Mouse (Mus musculus): ENCODE data around the gene Klhdc10. TPM values are rescaled to one million over a fixed set of nuclear protein-coding genes. Genes with fewer than 3 reads are reported as not detected.

The Klhdc10 gene
- polyA plus RNA-seq, 1 experiment from 2014 or later, result 16.8 TPM

Other genes starting within 250 kb of the Klhdc10 start
- 43.3 and 45.9 TPM in 2 replicates for gene Ube2h, start 97.3 kb upstream of the Klhdc10 start, polyA plus RNA-seq (2015; fragmentation: Nextera tagmentation; extraction: Ambion mirVana)
- 38.7 and 40.5 TPM in 2 replicates for gene Zc3hc1, start 10.8 kb upstream of the Klhdc10 start, polyA plus RNA-seq (2015; fragmentation: Nextera tagmentation; extraction: Ambion mirVana)
- 21.7 and 27.6 TPM in 2 replicates for gene Tmem209, start 107.9 kb downstream of the Klhdc10 start, polyA plus RNA-seq (2015; fragmentation: Nextera tagmentation; extraction: Ambion mirVana)
- gene Ssmem1, start 108.0 kb downstream of the Klhdc10 start, polyA plus RNA-seq (2015; fragmentation: Nextera tagmentation; extraction: Ambion mirVana), result 0.12 TPM in 1 of 2 replicates, not detected in the other
- 2.5 and 2.7 TPM in 2 replicates for gene Cpa2, start 139.7 kb downstream of the Klhdc10 start, polyA plus RNA-seq (2015; fragmentation: Nextera tagmentation; extraction: Ambion mirVana)
- gene Cpa4, start 166.5 kb downstream of the Klhdc10 start, polyA plus RNA-seq (2015; fragmentation: Nextera tagmentation; extraction: Ambion mirVana), result 1.3 and 1.7 TPM in 2 replicates
- 0.55 and 0.59 TPM in 2 replicates for gene Cpa5, start 209.1 kb downstream of the Klhdc10 start, polyA plus RNA-seq (2015; fragmentation: Nextera tagmentation; extraction: Ambion mirVana)
- 6.5 and 7.2 TPM in 2 replicates for gene Cpa1, start 237.3 kb downstream of the Klhdc10 start, polyA plus RNA-seq (2015; fragmentation: Nextera tagmentation; extraction: Ambion mirVana)

Measured in heart, embryonic 16.5 days (tissue).